Mouse (Mus musculus) liver, embryonic 11.5 days (tissue): ENCODE data around the gene Dlg1. TPM values are rescaled to one million over a fixed set of nuclear protein-coding genes. Genes with fewer than 3 reads are reported as not detected.

Experiments
- ATAC-seq: fragments of 200-750 bp; cut with Nextera tagmentation; replicated peaks from 2 replicates; pipeline ENCODE4 v1.8.0; 2017; ENCODE audit warnings: moderate number of reproducible peaks, mild to moderate bottlenecking, moderate TSS enrichment, moderate library complexity; ENCODE audit not compliant: low FRiP score
- DNase-seq: peaks from one replicate; pipeline ENCODE4 v3.0.0-alpha.2; 2017; ENCODE audit warnings: low spot score
- H3K27ac ChIP-seq: fragments of 300-500 bp; sonication (generic); 2 replicates; pipeline ENCODE4 v1.5.1; 2014; ENCODE audit warnings: mild to moderate bottlenecking, low read depth, low read length, control low read depth
- H3K27me3 ChIP-seq: fragments of 300-500 bp; sonication (generic); replicated peaks from 2 replicates; pipeline ENCODE4 v1.6.1; 2014; ENCODE audit warnings: low read length, mixed read lengths; ENCODE audit not compliant: control insufficient read depth, insufficient read depth
- H3K36me3 ChIP-seq: fragments of 300-500 bp; sonication (generic); 2 replicates; pipeline ENCODE4 v1.6.1; 2014; ENCODE audit warnings: mild to moderate bottlenecking, low read length, moderate library complexity, mixed read lengths; ENCODE audit not compliant: control insufficient read depth, insufficient read depth
- H3K4me1 ChIP-seq: fragments of 300-500 bp; sonication (generic); replicated peaks from 2 replicates; pipeline ENCODE4 v1.6.1; 2014; ENCODE audit warnings: low read length, mixed read lengths; ENCODE audit not compliant: control insufficient read depth, insufficient read depth
- H3K4me2 ChIP-seq: fragments of 300-500 bp; sonication (generic); 2 replicates; pipeline ENCODE4 v1.6.1; 2014; ENCODE audit warnings: mild to moderate bottlenecking, control low read depth, moderate library complexity
- H3K4me3 ChIP-seq: fragments of 300-500 bp; sonication (generic); 2 replicates; pipeline ENCODE4 v1.5.1; 2014; ENCODE audit warnings: low read depth, low read length, control low read depth
- H3K9ac ChIP-seq: fragments of 300-500 bp; sonication (generic); 2 replicates; pipeline ENCODE4 v1.6.1; 2014; ENCODE audit warnings: low read depth, low read length, control low read depth
- H3K9me3 ChIP-seq: fragments of 300-500 bp; sonication (generic); 2 replicates; pipeline ENCODE4 v1.6.1; 2016; ENCODE audit warnings: low read length, inconsistent platforms, mixed read lengths; ENCODE audit not compliant: control insufficient read depth
- WGBS: fragments of 180-500 bp; shearing (Covaris S2); extraction: QIAGEN DNeasy Blood & Tissue Kit; methylation state at CpG from one replicate; pipeline ENCODE4 v1.1.7; 2014; 5-methylcytosine and 5-hydroxymethylcytosine counted together
- polyA plus RNA-seq: library from polyadenylated mRNA; unstranded; fragments of >200 nt; fragmentation: Nextera tagmentation; extraction: Ambion mirVana; gene quantifications from 2 replicates; pipeline ENCODE4 v1.2.1, GENCODE M21; 2014

Dlg1 gene
- polyA plus RNA-seq, 1 experiment from 2014 or later: 25.3 TPM

- peak; percentile 74 for DNase-seq
- H3K4me1 ChIP-seq: no peaks in the 10 kb centered on the region; the same call in 1 of the 2 replicates
- peak overlapping the region; percentile 49 for H3K9ac ChIP-seq
- no peaks in the 10 kb centered on the region for H3K9me3 ChIP-seq
- H3K4me3 ChIP-seq: 0 out of 2 replicates have a peak overlapping the region, but pooled peaks have one; percentile 19
- no peaks in the 10 kb centered on the region for H3K36me3 ChIP-seq
- H3K27me3 ChIP-seq: no peaks in the 10 kb centered on the region
- H3K27ac ChIP-seq: no peak overlapping the region
- WGBS: 4% methylated on average over 14 of the region's 14 CpGs
- peak overlapping the region; percentile 56 for H3K4me2 ChIP-seq
- ATAC-seq: no peak
Observed at GRCm38 (mm10) chr16:31918248-31918724, 255.0 kb downstream of the Dlg1 start.

GRCm38 (mm10) chr16:31924368-31924767, 261.1 kb downstream of the Dlg1 start:
- DNase-seq (no peak), ATAC-seq (no peak)
- no peak overlapping the region for H3K4me2 ChIP-seq
- H3K4me1 ChIP-seq: no peaks in the 10 kb centered on the region
- H3K9me3 ChIP-seq: no peaks in the 10 kb centered on the region
- 82% methylated on average over 6 of the region's 6 CpGs for WGBS
- no peak overlapping the region for H3K27ac ChIP-seq
- no peaks in the 10 kb centered on the region for H3K36me3 ChIP-seq
- H3K4me3 ChIP-seq: no peak overlapping the region
- no peaks in the 10 kb centered on the region for H3K27me3 ChIP-seq
- no peak overlapping the region for H3K9ac ChIP-seq

Other genes starting within 250 kb of the Dlg1 start
- 42.8 and 47.2 TPM in 2 replicates for gene Bdh1, start 241.2 kb upstream of the Dlg1 start, polyA plus RNA-seq
- 0.33 and 0.35 TPM in 2 replicates for gene Meltf, start 215.4 kb downstream of the Dlg1 start, polyA plus RNA-seq